Mouse (Mus musculus) heart, adult 2 months (tissue): ENCODE results near the gene Rapgef5.

Source experiments
- CTCF ChIP-seq: fragments of 200-600 bp; IDR thresholded peaks from 2 replicates; pipeline ENCODE4 v1.8.1; 2022; ENCODE audit warnings: antibody characterized with exemption, mild to moderate bottlenecking, moderate library complexity
- POLR2A ChIP-seq: fragments of 200-500 bp; IDR thresholded peaks from 2 replicates; pipeline ENCODE4 v1.6.1; 2011; ENCODE audit warnings: mild to moderate bottlenecking, low read depth, low read length, control low read depth; ENCODE audit not compliant: insufficient read depth

GRCm38 (mm10) chr12:117746611-117747010, 230.3 kb downstream of the Rapgef5 start:
- TF ChIP-seq CTCF: no peak
- no peak for TF ChIP-seq POLR2A
